Mouse (Mus musculus) CD8-positive naive resting alpha-beta T cell, adult 2 months (primary cell): ENCODE results near the gene Spef2.
"Not testable (repeated sequence)": the region's sequence is repeated elsewhere in the genome, so short reads cannot be mapped to it uniquely, and the experiment has no call there.

ENCODE experiments used
- DNase-seq, 2 experiments: peaks; one replicate each; pipeline ENCODE4 v3.0.0; 2022; ENCODE audit warnings: low read depth in 2 of 2, low spot score in 2 of 2

Gene Spef2

DNA sequence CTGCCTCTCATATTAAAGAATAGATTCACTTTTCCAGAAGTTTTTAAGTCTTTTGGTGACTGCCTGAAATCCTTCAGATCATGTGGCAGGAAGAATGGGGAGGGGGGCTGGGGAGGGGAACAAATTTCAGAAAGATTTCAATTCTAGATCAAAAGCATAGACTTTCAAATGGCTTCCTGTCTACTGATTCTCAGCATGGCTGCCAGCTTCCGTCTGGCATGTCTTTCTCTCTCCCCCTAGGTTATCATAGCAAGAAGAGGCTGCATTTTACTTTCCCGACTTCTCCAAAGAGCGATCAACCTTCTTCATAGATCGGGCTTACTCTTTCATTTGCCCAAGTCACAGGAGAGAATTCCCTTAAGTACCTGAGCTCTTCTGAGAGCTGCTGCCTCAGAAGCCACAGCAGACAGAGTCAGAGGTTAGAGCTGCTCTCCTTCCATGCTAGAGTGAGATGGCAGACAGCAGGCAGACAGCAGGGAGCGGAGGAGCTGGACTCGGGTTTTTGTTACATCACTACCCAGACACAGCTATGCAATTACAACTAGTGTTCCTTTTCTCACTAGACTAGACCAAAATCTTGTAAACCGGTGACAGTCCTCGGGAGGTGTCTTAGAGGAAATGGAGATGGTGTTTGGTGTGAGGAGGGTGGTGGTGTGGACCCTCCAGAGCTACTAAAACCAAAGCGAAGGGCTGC, 71.2 kb downstream of the Spef2 start:
- peak; percentile 2 to 11 for DNase-seq

DNA sequence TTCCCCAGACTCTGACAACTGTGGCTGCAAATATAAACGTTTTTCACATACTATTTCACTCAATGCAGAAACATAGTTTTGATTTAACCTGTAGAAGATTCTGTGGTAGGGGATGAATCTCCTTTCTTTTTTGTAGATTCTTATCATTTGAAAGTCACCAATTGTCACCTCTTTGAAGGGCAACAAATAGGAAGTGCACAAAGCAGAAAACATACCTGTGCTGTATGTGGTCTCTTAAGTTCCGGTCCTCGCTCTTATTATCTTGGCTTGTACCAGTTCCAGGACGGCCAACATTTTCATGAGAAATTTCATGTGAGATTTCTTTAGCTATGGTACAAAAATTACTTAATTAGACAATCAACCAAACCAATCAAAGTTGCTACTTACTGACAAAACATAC, 80.1 kb downstream of the Spef2 start:
- no peak for DNase-seq

DNA sequence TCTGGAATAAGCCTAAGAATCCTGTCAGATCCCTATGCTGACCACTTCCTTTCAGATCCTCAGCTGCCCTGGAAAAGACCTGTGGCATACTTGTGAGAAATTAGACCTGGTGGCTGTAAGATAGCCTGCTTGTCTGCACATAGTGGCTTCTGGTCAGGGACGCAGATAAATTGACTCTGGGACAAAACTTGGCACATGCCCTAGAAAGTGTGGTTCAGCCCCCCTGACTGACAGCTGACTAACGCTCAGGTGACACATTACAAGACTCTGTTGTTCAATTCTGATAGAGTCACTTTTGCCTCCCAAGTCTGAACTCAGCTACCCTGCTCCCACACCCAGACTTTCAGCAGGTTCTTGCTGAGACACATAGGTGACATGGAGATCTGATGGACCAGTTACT, 83.7 kb downstream of the Spef2 start:
- DNase-seq: not testable (repeated sequence)

DNA sequence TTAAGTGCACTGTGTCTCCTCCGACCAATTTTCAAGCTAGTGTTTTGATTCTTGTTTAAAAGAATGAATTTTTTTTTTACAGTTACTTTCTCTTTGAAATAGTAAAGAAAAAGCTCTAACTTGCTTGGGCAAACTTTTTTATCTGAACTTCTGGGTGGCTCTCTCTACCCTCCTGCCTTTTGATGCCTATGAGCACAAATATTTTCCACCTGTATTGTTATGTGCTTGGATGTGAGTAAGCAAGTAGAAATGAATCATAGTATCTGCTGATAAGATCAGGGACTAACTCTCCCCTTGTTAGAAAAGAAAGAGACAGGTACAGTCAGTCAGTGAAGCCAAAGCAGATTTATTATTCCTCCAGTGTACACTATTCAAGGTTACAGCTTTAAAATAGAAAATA, 87.5 kb downstream of the Spef2 start:
- DNase-seq: no peak

DNA sequence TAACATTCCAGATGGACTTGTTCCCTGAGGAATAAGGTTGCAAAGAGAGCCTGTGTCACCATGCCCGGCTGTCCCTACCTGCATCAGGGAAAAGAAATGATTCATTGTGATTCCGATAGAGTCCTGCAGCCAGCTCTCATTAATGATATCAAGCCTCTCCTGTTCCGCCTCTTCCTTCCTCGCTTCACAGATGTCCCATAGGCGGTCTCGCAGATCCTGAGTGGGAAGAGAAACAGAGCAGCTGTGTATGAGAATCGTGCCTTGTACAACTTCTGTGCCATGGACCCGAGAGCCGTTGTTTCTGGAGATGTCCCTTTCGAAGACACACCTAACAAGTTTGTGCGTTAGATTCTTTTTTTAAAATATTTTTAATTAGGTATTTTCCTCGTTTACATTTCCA, 114.2 kb downstream of the Spef2 start:
- no peak for DNase-seq

DNA sequence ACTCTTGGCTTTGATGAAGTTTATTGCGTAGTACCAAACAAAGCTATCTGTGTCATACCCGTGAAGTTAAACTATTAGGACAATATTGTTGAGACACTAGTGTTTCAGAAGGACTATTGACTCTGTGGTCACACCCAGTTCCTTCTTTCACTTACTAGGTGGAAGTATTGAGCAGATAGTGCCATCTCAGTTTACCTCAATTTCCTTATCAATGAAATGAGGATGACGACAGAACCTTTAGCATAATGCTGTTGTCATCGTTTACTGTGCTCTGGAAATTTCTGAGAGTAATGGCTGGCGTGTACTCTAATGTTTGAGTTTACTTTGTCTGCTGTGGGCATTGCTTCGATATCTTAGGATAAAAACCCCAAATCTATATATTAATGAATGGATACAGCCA, 117.0 kb downstream of the Spef2 start:
- DNase-seq: no peak

DNA sequence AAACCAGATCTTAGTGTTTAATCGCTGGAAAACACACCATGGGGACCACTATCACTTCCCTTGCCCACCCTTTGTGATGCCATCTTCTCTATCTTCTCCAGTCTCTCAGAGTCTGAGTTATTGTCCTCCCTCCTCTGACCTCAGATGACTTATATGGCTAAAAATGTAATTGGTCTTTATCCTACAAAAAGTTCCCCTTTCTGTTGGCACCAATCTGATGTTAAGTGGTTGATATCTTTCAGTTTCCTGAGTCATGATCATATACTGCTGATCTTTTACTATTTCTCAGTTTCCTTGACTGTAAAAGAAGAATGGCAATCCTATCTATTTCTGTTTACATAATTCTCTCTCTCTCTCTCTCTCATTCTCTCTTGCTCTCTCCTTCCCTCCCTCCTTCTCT, 119.0 kb downstream of the Spef2 start:
- no peak for DNase-seq

DNA sequence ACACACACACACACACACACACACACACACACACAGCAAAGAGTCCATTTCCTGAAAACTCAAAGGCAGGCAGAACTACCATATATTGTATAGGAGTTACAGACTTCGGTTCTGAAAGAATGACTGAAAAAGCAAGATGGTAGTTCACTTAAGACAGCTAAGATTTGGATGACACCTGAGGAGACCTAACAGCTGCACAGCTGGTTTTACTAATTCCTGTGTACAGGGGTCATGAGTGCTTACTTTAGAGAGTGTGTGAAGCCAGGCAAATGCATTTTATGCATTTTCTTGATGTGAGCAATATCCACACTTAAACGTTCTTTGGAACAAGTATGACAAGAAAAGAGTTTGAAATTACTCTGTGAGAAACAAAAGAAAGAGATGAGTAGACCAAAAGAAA, 124.0 kb downstream of the Spef2 start:
- DNase-seq: no peak

DNA sequence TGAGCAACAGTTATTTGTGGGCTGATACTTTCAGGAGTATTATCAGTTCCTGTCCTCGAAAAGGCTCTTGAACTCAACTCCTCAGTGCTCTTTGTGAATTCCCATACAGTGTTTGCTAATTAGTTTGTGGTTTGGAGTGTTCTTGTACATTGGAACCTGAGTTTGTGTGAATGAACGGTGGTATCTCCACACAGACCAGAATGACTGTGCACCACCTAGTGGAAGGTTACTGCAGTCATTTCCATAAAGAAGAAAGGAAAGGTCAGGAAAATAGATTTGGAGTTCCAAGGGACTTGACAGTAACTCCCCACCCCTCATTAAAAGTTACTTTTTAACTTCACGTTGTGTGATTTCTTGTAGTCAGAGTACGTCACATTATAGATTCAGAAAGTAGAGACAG, 140.5 kb downstream of the Spef2 start:
- peak in 1 of 2 experiments; percentile 24 for DNase-seq

DNA sequence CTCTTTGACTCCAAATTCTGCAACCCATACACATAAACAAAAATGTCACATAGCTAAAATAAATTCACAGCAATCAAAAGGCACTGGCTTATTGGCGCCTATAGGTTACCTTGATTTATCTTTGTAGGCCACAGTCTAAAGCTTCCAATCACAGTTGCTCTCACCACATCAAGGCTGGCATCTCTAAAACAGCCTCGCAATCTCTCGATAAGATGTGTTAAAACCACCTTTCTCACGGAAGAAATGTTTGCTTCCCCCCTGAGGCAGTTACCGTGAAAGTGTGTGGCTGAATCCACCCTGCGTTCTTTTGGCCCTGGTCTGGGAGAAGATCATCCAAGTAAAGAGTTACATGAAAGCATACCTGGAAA, 148.6 kb downstream of the Spef2 start:
- no peak for DNase-seq

DNA sequence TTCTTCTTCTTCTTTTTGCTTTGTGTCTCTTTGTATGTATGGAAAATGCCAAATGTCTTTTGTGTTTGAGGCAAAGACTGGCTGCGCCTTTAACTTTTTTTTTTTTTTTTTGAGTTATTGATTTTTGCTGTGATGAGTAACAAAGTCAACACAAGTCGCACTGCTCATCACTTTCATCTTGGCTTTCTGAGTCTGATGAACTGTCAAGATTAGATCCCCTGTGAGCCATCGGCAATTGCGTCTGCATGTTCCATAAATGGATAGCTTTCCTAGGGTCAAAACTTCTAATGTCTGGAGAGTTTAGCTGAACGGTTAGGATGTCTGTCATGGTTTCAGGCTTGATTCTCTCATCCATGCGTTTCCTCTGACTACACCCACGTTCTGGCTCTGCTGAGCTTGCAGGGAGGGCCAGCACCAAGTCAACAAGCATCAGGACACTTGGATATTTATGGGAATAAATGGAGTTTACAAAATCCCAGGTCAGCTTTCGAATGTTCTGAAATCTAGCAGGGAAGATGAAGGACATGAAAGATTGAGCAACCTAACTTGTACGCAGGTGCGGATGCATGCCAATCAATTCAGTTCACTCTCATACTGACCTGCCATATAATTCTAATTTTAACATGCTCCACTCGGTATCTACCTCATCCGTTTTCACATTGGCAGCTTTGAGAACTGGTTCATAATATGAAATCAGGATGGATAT, 149.1 kb downstream of the Spef2 start:
- no peak for DNase-seq

DNA sequence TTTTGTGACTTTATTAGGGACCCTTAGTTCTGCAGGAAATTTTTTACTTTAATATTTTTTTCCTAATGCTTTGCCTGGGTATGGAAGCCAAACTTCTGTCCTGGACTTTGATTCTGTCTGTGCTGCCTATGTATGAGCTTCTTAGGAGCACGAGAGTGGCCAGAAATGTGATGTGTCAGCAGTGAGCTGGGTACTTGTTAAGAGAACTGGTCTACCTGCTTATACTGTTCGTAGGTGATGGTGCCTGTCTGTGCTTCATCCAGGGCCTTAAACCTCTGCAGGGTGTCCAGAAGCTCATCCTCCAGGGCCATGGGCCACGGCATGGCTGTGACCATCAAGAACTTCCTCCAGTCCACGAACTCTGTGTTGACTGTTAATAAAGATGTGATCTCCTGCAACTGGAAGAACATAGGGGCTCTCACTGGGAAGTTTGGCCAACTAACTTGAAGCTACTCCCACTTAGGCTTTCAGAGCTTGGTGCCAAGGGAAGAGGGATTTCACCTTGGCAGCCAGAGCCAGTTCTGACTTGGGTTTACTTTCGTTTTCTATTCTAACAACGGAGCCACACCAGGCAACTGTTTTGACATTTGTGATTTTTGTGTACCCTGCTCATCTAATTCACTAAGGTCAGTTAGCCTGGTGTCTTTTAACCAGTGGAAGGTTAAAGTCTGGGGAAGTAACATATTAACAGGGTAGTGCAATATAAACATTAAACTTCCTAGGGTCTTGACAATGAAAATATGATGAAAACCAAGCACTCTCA, 152.2 kb downstream of the Spef2 start:
- DNase-seq: no peak

DNA sequence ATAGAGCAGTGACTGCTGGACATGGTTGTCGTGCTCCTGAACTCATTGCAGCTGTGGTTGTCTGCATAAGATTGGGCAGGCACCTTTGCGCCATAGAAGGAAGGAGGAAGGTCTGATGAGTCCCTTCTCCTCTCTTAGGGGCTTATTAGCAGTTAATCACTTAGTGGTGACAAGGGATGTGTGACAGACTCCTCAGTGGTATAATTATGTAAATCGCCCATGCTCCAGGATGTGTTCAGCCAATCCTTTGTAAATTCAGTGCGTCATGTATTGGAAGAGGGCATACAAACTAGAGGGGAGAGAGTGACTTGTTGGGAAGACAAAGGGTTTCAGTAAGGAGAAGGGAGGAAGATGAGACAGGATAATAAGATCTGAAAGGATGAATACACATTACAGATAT, 158.7 kb downstream of the Spef2 start:
- DNase-seq: no peak

DNA sequence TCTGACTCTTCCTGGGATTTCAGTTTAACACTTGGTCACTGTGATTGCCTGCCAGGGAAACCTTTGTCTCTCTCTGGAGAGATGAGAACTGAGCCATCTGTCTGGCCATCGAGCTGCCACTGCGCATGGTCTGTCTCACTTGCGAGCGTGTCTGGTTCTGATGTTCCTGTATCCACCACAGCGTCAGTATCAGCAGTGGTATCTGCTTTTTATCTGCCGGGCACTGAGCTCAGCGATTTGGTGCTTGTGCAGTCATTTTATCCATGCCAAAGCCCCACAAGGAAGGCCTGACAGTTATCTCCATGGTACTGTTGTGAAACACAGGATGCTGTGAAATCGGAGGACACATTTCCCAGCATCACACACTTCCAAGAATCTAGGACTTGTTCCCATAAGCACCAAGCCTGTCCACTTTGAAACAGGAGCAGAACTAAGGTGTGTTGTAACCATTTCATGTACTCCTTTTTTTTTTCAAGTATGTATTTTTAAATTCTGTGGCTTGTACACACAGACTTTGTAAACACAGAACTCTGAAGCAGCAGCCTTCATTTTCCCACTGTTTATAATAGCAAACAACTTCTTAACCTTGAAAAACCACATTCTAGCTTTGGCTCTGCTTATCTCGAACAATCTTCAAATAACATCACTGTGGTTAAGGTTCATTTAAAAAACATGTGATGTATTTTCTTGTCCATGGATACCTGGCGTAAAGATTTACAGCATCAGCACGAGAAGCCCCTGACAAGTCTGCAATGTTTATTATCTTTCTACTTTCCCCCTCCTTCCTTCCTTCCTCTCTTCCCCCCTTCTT, 168.0 kb downstream of the Spef2 start:
- DNase-seq: peak; percentile 44 to 60

DNA sequence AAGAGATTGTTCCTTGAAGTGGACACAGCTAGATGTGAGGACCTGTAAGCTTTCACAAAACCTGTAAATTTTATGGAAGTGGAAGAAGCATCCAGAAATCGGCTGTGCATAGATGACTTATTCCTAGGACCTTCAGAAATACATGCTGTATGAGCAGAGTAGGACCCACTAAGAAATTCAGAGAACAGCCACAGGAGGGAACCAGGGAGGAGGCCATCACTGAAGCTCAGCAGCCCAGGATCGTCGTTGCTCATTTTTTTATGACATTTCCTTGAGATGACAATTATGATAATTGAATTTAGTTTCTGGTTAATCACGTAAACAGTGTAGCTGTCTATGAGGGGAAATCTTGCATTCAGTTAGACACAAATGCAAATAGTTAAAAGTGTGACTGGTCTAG, 171.4 kb downstream of the Spef2 start:
- DNase-seq: peak; percentile 47 to 67

DNA sequence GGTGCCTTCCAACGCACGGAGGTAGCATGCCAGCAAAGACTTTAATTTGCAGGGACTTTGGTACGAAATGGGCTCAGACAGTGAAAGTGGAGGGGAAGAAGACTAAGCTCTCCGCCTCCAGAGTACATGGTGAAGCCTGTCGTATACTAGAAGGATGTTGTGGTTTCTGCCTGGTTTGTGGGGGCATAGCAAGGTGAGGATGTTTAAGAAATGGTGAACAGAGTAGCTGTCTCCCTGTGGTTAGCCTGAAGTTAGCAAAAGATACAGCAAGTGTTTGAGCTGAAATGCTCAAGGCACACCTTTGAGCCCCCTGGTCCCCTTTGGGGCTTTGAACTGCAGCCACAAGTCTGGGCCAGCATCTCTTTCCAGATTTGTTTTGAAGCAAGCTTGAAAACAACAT, 173.9 kb downstream of the Spef2 start:
- peak; percentile 78 to 80 for DNase-seq

DNA sequence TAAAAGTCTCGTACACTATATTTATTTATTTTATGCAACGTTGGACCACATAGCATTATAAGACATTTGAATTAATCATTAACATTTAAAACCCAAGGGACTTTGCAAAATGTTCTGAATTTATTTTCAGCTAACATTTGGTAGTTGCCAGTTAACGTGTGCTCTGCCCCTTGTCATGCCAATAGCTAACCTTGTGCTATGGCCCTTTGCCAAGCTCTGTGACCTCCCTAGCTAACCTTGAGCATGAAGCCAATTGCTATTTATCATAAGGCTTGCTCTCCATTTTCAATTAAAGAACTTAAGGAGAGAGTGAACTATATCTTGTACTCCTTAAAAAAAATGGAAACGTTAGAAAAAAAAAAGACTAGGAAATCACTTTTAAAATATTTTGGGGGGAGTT, 175.3 kb downstream of the Spef2 start:
- DNase-seq: no peak

DNA sequence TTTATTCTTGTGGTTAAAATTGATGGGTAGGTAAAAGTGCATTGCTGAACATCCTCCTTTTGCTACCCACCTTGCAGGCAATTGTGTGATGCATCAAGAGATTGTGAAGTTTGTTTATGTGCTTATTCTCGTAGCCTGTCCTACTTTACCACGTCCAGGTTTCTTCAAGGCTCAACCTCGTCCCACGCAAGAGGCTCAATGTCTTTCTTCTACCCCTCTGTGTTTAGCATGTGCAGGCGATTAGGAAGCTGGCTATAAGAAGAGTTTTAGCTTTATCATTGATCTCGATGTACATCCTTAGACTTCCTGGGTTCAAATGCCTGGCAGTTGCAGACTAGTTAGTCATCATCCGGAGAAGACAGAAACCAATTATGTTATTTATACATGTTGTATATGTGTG, 176.0 kb downstream of the Spef2 start:
- DNase-seq: no peak

DNA sequence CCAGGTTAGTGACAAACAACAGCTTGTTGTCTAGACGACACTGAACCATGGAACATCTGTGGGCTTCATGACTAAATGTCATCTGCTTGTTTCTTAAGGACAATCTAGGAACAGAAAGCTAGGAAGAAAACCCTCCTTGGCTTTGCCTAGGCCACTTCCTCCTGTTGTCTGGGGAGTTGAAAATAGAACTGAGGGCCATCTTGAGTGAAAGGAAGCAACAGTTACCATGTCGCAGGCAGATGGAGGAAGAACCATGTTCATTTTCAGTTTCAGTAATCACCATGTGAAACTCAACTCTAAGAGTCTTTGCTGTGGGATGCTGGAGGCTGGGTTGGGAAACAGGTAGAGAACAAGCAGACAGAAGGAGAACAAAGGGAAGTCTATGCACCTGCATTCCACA, 176.8 kb downstream of the Spef2 start:
- DNase-seq: no peak

DNA sequence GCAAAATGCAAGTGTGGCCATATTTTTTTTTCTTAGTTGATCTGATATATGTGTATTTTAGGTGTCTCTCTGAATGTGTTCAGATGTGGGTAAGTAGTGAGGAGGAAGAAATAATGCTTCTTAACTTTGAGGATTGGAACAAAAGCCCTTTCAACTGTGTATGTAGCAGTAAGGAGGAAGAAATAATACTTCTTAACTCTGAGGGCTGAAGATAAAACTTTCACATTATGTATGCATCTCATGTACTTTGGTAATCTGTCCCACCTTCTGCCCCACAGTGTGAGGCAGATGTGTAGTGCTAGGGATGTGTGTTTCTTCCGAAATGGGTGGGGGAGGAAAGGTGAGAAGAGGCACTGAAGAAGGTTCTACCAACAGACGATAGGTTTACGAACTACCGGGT, 181.4 kb downstream of the Spef2 start:
- no peak for DNase-seq

DNA sequence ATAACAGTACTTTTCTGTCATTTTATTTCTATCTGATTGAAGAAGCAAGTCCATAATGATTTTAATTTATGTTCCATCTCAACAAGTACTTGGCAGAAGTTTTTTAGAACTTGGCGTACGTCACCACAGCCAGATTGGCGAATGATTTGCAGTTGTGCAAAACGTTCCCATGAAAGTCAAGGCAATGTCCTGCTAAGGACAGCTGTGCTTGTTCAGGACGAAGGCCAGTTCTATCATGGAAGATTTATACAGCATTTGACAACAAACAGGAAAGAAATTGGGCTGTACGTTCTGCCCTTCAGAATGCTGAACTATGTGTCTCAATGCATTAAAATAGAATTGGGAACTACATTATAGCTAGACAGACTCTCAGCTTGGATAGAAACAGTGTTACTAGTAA, 183.3 kb downstream of the Spef2 start:
- no peak for DNase-seq

DNA sequence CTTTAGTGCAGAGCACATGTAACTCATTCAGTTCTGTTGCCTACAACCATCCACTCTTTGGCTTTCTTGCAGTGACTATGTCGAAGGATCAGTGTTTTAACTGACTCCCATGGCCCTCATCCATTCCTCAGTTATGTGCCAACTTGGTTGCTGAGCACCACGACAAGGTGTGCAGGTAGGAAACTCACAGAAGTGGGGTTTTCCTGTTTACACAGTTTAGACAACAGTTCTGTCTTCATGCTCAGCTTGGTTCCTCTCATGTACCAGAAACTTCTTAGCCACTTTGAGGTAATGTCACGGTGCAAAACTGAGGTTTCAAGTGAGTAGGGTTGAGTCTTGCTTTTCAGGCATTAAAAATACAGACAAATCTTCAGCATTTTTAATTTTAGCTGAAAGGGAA, 184.5 kb downstream of the Spef2 start:
- no peak for DNase-seq
